Mouse (Mus musculus): ENCODE results near the gene Srp54a.
A peak's percentile ranks its signal among the peaks of the same experiment; 100 is the strongest.
"Not testable (repeated sequence)": the region's sequence is repeated elsewhere in the genome, so short reads cannot be mapped to it uniquely, and the experiment has no call there.

Gene Srp54a

DNA sequence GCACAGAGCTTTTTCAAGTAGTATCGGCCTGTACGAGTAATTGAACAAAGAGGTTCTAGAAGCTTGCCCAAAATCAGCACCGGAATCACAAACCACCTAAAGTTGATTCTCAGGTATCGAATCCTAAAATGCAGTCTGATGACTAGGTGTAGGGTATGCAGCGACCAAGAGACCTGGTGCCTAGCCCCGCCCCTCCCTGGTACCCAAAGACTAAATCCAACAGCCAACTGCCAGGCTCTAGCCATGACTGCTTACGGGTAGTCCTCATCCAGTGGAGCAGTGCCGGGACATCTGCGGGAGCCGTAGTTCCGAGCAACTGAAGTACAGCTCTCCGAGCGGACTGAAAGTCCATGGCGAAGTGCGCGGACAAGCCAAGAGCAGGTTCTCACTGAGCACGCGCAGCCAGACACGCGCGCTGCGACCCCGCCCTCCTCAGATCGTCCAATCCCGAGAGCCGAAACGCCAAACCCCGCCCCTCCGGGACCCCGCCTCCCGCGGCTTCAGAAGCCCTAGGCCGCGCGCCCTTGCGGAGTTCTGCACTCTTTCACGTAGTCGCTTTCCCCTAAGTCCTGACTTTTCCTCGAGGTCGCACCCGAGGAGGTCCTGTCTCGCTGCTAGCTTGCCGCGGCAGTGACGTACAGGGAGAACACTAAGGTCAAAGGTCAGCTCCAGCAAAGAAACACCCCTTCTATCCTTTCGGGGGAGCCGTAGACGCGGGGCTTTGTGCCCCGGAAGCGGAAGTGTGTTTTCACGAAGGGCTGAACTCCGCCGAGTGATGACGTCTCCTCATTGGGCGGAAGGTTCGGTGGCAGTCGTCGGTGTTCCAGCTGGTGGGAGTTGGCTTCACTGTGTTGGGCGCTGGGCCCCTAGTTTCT is at the start of gene Srp54a, which contains the start of gene 2700097O09Rik:
Gene Srp54a (plus strand): TSS at position 537 of the 875 bp plus-strand sequence.
Gene 2700097O09Rik (minus strand): TSS at position 385 of the 875 bp plus-strand sequence.
- peak; percentile 79 for DNase-seq (ENCODE audit: extremely low read depth, low read depth)

DNA sequence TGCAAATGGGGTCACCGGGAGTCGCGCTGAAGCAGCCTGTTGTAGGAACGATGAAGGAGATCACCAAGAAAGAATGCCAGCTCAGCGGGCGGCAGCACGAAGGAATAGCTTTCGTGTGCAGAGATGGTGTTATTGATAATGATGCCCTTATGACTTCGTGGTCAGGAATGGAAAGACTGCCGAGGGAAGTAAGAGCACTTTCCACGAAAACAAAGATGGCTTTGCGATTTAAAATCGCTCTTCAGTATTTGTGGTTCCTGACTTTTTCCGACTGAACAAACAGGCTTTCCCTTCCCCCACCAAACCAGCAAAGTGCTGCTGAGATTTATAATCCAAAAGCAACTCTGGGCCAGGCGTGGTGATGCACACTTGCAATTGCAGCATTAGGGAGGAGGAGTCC is 39.1 kb upstream of the Srp54a start:
- no peak for DNase-seq (ENCODE audit: extremely low read depth, low read depth)

DNA sequence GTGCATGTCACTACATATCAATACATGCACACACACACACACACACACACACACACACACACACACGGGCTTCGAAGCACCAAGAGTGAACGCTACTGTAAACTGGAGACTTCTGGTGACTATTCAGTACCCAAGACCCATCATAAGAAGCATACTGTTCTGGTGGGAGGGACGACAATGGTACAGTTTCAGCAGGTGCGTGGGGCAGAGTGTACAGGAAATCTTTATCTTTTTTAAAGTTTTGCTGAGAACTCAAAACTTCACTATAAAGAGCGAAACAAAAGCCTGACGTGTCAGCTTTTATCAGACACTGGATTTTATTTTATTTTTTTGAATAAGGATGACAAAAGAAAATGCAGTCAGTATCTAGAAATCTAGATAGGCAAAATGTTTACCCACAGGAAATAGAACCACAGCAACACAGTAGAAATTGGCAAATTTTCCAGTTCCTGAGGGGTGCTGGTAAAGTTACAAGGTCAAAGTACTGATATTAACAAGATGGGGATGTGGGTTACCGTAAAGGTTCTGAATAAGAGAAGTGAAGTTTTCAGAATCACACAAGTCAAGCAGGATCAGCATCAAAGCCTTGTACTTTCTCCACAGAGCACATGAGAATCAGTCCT is 30.2 kb upstream of the Srp54a start:
- DNase-seq (ENCODE audit: extremely low read depth, low read depth): no peak

DNA sequence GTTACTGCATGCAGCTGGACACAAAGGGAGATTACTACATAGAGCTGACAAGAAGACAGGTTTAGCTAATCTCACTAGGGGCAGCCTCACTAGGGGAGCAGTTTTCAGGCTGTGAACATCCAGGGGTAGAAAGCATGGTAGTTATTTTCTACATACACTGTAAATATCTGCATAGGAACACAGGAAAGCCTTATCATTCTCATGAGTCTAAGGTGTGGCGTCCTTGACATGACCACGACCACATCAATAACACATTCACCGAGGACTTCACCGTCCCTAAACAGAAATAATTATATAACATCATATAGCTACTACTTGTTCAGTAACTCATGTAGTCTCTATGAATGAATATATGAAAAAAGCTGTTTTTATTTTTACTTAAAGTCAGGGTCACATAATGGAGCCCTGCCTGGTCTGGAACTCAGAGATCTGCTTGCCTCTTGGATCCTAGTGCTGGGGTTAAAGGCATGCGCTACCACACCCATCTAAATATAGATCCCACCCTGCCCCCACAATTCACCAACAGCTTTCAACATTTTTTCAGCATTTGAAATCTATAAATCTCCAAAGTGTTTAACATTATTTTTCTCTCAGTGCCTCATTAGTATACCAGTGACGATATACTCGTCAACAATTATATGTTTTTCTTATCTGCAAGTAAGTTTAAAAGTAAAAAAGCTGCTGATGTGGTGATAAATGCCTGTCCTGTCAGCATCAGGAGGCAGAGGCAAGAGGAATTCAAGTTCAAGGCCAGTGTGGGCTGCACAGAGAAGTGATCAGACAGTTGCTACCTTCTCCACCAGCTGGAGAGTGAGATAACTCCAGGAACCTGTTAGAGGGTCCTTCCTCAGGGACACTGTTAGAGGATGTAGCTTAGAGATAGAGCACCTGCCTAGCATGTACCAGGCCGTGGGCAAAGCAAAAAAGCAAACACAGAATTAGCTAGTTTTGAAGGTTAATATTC is 28.6 kb upstream of the Srp54a start:
- DNase-seq (ENCODE audit: extremely low read depth, low read depth): peak; percentile 83

DNA sequence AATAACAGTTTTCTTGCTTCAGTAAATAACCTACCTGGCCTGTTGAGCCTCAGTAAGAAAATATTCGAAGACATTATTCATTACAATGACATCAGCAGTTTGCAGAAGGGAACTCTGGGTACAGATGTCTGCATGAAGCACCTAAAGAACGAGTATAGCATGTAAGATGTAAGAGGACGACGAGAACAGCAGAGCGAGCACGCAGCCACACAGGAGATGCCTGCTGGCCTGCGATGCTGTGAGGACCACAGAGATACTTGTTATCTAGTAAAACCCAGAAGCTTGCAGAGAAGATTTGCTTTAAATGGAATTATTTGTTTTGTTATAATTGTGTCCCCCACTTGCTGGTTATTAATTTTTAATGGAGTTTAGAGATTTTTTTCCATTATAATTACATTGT is 26.8 kb upstream of the Srp54a start:
- DNase-seq (ENCODE audit: extremely low read depth, low read depth): peak; percentile 32

- no peak for DNase-seq (ENCODE audit: extremely low read depth, low read depth)
Observed at GRCm38 (mm10) chr12:55054551-55055241, 25.4 kb upstream of the Srp54a start.

DNA sequence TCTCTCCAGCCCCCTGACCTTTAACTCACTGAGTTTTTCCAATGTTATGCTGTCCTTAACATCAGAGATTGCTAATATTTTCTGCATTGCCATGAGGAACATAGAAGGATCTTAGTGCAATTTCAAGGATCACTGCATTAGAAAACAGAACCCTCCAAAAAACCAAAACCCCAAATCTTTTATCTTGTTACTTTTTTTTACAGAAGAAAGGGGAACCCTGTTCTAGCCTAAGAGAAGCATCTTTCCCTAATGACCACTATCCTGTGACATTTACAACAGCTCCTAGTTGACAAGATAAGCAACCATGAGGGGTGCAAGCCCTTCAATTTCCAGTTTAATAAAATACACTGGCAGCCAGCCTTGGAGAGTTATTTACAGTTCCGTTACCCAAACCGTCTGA is 23.4 kb upstream of the Srp54a start:
- no peak for DNase-seq (ENCODE audit: extremely low read depth, low read depth)

DNA sequence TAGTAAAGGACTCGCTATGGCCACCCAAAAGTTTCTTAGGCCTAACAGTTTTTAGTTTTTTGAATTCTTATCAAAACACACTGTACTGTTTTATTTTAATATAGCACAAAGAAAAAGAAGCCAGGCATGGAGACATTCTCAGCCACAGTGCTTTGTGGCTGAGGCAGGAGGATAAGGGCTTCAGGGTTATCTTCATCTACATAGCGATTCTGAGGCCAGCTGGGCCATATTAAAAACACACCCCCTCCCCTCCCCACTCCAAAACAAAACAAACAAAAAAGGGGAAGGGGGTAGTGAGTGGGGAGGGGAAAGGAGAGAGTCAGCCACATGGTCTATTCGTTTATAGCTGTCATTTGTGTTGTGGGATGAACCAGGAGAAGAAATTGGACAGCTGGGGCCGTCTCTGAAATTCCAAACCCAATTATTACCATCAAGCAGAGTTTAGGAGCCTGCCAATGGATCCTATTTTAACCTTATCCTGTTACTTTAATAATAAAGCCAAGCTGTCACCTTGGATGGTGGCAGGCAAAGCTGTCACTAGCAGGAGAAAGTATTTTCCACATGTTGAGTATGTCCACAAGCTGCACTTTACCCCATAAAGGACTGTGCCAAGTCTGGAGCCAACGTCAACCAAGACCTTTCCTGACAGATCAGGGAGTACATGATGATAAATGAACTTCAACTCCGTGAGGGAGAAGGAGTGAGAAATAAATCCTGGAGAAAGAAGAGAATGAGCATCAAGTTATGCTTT is 21.0 kb upstream of the Srp54a start:
- DNase-seq (ENCODE audit: extremely low read depth, low read depth): no peak

DNA sequence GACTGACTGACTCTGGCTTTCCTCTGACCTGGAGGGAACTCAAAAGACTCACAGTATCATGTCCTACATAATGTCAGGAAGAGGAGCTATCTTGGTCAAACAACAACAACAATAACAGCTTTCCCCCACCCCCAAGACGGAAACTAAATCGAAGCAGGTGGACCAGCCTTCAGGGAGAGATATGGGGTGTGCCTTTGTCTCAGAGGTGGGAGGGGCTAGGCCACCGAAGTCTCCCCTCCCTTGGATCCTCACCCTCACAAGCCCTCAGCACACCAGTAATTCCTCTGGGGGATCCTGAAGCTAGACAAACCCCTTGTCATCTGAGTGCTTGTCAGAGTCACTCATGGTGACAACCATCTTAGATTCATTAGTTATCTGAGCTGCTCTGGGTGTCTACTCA is 20.2 kb upstream of the Srp54a start:
- DNase-seq (ENCODE audit: extremely low read depth, low read depth): no peak

GRCm38 (mm10) chr12:55060212-55060898 is 19.7 kb upstream of the Srp54a start:
- peak; percentile 71 for DNase-seq (ENCODE audit: extremely low read depth, low read depth)

GRCm38 (mm10) chr12:55061006-55061405 is 19.1 kb upstream of the Srp54a start:
- no peak for DNase-seq (ENCODE audit: extremely low read depth, low read depth)

GRCm38 (mm10) chr12:55062141-55062540 is 17.9 kb upstream of the Srp54a start:
- no peak for DNase-seq (ENCODE audit: extremely low read depth, low read depth)

DNA sequence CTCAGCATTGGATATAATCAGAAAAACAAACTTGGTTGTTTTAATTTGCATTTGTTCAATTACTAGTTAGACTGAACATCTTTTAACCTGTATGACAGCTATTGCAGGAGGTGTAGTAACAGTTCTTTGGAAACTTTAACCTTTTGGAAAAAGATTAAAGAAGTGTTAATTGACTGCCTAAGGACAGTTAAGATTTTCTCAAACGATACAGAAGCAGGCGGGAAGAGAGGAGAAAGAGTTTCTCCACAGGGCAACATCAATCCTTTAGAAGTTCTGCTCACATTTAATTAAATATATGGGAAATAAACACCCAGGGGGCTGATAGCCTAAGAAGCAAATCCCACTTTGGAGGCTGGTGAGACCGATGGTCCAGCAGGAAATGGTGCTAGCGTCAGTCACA is 7.6 kb upstream of the Srp54a start:
- no peak for DNase-seq (ENCODE audit: extremely low read depth, low read depth)

DNA sequence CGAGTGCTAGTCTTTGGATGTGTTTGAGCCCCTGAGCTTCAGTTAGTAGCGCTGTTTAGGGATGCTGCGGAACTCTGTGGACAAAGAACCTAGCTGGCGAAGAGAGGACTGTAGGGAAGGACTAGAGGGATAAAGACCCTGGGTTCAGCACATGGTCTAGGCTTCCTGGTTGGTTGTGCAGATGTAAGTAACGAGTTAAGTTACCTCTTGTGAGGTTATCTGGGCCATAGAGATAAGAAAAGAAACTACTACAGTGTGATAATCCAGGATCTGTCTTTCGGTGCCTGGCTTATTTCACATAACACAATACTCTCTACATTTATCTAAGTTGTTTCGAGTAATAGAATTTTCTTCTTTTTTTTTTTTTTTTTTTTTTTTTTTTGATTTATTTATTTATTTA is 6.4 kb upstream of the Srp54a start:
- no peak for DNase-seq (ENCODE audit: extremely low read depth, low read depth)

- no peak for DNase-seq (ENCODE audit: extremely low read depth, low read depth)
Observed at GRCm38 (mm10) chr12:55075296-55075695, 4.8 kb upstream of the Srp54a start.

- not testable (repeated sequence) for DNase-seq (ENCODE audit: extremely low read depth, low read depth)
Observed at GRCm38 (mm10) chr12:55078706-55079105, 1.4 kb upstream of the Srp54a start.

- not testable (repeated sequence) for DNase-seq (ENCODE audit: extremely low read depth, low read depth)
Observed at GRCm38 (mm10) chr12:55080601-55080942, 510 bp downstream of the Srp54a start.

GRCm38 (mm10) chr12:55092127-55092526 is 12.1 kb downstream of the Srp54a start:
- DNase-seq (ENCODE audit: extremely low read depth, low read depth): not testable (repeated sequence)

GRCm38 (mm10) chr12:55112616-55113015 is 32.6 kb downstream of the Srp54a start:
- DNase-seq (ENCODE audit: extremely low read depth, low read depth): not testable (repeated sequence)

DNA sequence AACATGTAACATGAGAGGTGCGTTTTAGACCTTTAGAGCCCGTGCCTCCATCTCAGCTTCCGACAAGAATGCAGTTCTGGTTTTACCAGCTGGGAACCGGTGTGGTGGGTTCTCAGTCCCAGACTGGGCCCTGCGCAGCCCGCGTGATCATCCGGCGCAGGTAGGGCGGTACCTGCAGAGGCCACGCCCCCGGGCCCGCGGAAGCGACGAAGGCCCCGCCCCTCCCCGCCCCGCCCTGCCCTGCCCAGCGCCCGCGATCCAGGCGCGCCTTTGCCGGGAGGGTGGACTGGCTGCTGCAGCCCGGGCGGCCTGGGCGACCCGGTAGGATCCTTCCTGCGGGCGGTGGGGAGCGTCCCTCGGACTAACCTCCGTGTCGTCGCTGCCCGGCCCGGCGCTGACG is 44.2 kb downstream of the Srp54a start, which contains the start of gene Fam177a:
Gene Fam177a (plus strand): TSS at position 228 of the 400 bp plus-strand sequence.
- DNase-seq (ENCODE audit: extremely low read depth, low read depth): not testable (repeated sequence)
